Mouse (Mus musculus): ENCODE measurements around the gene Stk10. TPM values are rescaled to one million over a fixed set of nuclear protein-coding genes. Genes with fewer than 3 reads are reported as not detected.
A peak's percentile ranks its signal among the peaks of the same experiment; 100 is the strongest.
"Not testable (repeated sequence)": the region's sequence is repeated elsewhere in the genome, so short reads cannot be mapped to it uniquely, and the experiment has no call there.

Gene Stk10
- polyA plus RNA-seq, 1 experiment from 2014 or later = 1.6 TPM

- H3K4me3 ChIP-seq (ENCODE audit: low read depth, low read length) = no peak overlapping the region
- no peaks in the 10 kb centered on the region for H3K36me3 ChIP-seq (ENCODE audit: control insufficient read depth, insufficient read depth, low read length)
- no peaks in the 10 kb centered on the region for H3K9me3 ChIP-seq (replicated peaks; ENCODE audit: control insufficient read depth, low read length)
- no peak overlapping the region for H3K9ac ChIP-seq (ENCODE audit: low read depth, low read length)
- ATAC-seq (replicated peaks; ENCODE audit: insufficient number of reproducible peaks, low FRiP score, low TSS enrichment) = no peak
- H3K4me2 ChIP-seq = no peak overlapping the region
- 79% methylated on average over 1 of the region's 1 CpGs for WGBS (ENCODE audit: insufficient replicate concordance)
- peaks cover 30% of the 10 kb centered on the region for H3K4me1 ChIP-seq (ENCODE audit: control insufficient read depth, insufficient read depth, low read length)
- H3K27ac ChIP-seq (ENCODE audit: low read depth, low read length) = no peak overlapping the region
- no peaks in the 10 kb centered on the region for H3K27me3 ChIP-seq (ENCODE audit: control insufficient read depth, insufficient read depth, low read length)
These were observed 84.9 kb downstream of the Stk10 start for GRCm38 (mm10) chr11:32618036-32618435.

- not testable (repeated sequence) for H3K9ac ChIP-seq (ENCODE audit: low read depth, low read length); H3K4me2 ChIP-seq; H3K4me3 ChIP-seq (ENCODE audit: low read depth, low read length); H3K36me3 ChIP-seq (ENCODE audit: control insufficient read depth, insufficient read depth, low read length); H3K9me3 ChIP-seq (replicated peaks; ENCODE audit: control insufficient read depth, low read length); H3K27me3 ChIP-seq (ENCODE audit: control insufficient read depth, insufficient read depth, low read length); ATAC-seq (replicated peaks; ENCODE audit: insufficient number of reproducible peaks, low FRiP score, low TSS enrichment)
- Histone ChIP-seq H3K27ac (ENCODE audit: low read depth, low read length) (peak overlapping the region; percentile 91), H3K4me1 (ENCODE audit: control insufficient read depth, insufficient read depth, low read length) (peaks cover 30% of the 10 kb centered on the region)
- WGBS (ENCODE audit: insufficient replicate concordance) = 83% methylated on average over 5 of the region's 5 CpGs
These were observed 85.5 kb downstream of the Stk10 start for GRCm38 (mm10) chr11:32618641-32619040.

GRCm38 (mm10) chr11:32619257-32619816 lies 86.2 kb downstream of the Stk10 start:
- Histone ChIP-seq H3K4me3 (ENCODE audit: low read depth, low read length) (no peak overlapping the region), H3K27ac (ENCODE audit: low read depth, low read length) (peak overlapping the region; percentile 91), H3K4me1 (ENCODE audit: control insufficient read depth, insufficient read depth, low read length) (peaks cover 30% of the 10 kb centered on the region), H3K36me3 (ENCODE audit: control insufficient read depth, insufficient read depth, low read length) (no peaks in the 10 kb centered on the region), H3K27me3 (ENCODE audit: control insufficient read depth, insufficient read depth, low read length) (no peaks in the 10 kb centered on the region), H3K9me3 (replicated peaks; ENCODE audit: control insufficient read depth, low read length) (no peaks in the 10 kb centered on the region), H3K4me2 (peak overlapping the region; percentile 29), H3K9ac (ENCODE audit: low read depth, low read length) (peak overlapping the region; percentile 50; the same call in 1 of the 2 replicates)
- ATAC-seq (replicated peaks; ENCODE audit: insufficient number of reproducible peaks, low FRiP score, low TSS enrichment) = peak; percentile 65
- WGBS (ENCODE audit: insufficient replicate concordance) = 23% methylated on average over 8 of the region's 8 CpGs

- no peaks in the 10 kb centered on the region for H3K9me3 ChIP-seq (replicated peaks; ENCODE audit: control insufficient read depth, low read length)
- WGBS (ENCODE audit: insufficient replicate concordance) = 81% methylated on average over 6 of the region's 6 CpGs
- H3K4me1 ChIP-seq (ENCODE audit: control insufficient read depth, insufficient read depth, low read length) = peaks cover 30% of the 10 kb centered on the region
- no peak overlapping the region for H3K4me2 ChIP-seq
- no peak for ATAC-seq (replicated peaks; ENCODE audit: insufficient number of reproducible peaks, low FRiP score, low TSS enrichment)
- H3K27me3 ChIP-seq (ENCODE audit: control insufficient read depth, insufficient read depth, low read length) = no peaks in the 10 kb centered on the region
- peak overlapping the region; percentile 91 for H3K27ac ChIP-seq (ENCODE audit: low read depth, low read length)
- no peaks in the 10 kb centered on the region for H3K36me3 ChIP-seq (ENCODE audit: control insufficient read depth, insufficient read depth, low read length)
- no peak overlapping the region for H3K4me3 ChIP-seq (ENCODE audit: low read depth, low read length)
- no peak overlapping the region for H3K9ac ChIP-seq (ENCODE audit: low read depth, low read length)
These were observed 86.9 kb downstream of the Stk10 start for GRCm38 (mm10) chr11:32619866-32620456.

GRCm38 (mm10) chr11:32621831-32622478 lies 88.8 kb downstream of the Stk10 start:
- Histone ChIP-seq H3K27ac (ENCODE audit: low read depth, low read length) (no peak overlapping the region), H3K9me3 (replicated peaks; ENCODE audit: control insufficient read depth, low read length) (no peaks in the 10 kb centered on the region), H3K9ac (ENCODE audit: low read depth, low read length) (no peak overlapping the region), H3K4me2 (no peak overlapping the region), H3K4me1 (ENCODE audit: control insufficient read depth, insufficient read depth, low read length) (peaks cover 25% of the 10 kb centered on the region), H3K36me3 (ENCODE audit: control insufficient read depth, insufficient read depth, low read length) (no peaks in the 10 kb centered on the region), H3K27me3 (ENCODE audit: control insufficient read depth, insufficient read depth, low read length) (no peaks in the 10 kb centered on the region), H3K4me3 (ENCODE audit: low read depth, low read length) (no peak overlapping the region)
- WGBS (ENCODE audit: insufficient replicate concordance) = 69% methylated on average over 12 of the region's 12 CpGs
- no peak for ATAC-seq (replicated peaks; ENCODE audit: insufficient number of reproducible peaks, low FRiP score, low TSS enrichment)

GRCm38 (mm10) chr11:32622479-32623190 lies 89.5 kb downstream of the Stk10 start:
- Histone ChIP-seq H3K27me3 (ENCODE audit: control insufficient read depth, insufficient read depth, low read length) (no peaks in the 10 kb centered on the region), H3K4me1 (ENCODE audit: control insufficient read depth, insufficient read depth, low read length) (peaks cover 25% of the 10 kb centered on the region), H3K4me2 (no peak overlapping the region), H3K27ac (ENCODE audit: low read depth, low read length) (no peak overlapping the region), H3K9ac (ENCODE audit: low read depth, low read length) (no peak overlapping the region), H3K36me3 (ENCODE audit: control insufficient read depth, insufficient read depth, low read length) (no peaks in the 10 kb centered on the region), H3K9me3 (replicated peaks; ENCODE audit: control insufficient read depth, low read length) (no peaks in the 10 kb centered on the region), H3K4me3 (ENCODE audit: low read depth, low read length) (no peak overlapping the region)
- 84% methylated on average over 13 of the region's 13 CpGs for WGBS (ENCODE audit: insufficient replicate concordance)
- no peak for ATAC-seq (replicated peaks; ENCODE audit: insufficient number of reproducible peaks, low FRiP score, low TSS enrichment)

GRCm38 (mm10) chr11:32623236-32623635 lies 90.1 kb downstream of the Stk10 start:
- no peak for ATAC-seq (replicated peaks; ENCODE audit: insufficient number of reproducible peaks, low FRiP score, low TSS enrichment)
- Histone ChIP-seq H3K4me1 (ENCODE audit: control insufficient read depth, insufficient read depth, low read length) (peaks cover 21% of the 10 kb centered on the region), H3K36me3 (ENCODE audit: control insufficient read depth, insufficient read depth, low read length) (no peaks in the 10 kb centered on the region), H3K27ac (ENCODE audit: low read depth, low read length) (no peak overlapping the region), H3K4me2 (no peak overlapping the region), H3K9ac (ENCODE audit: low read depth, low read length) (0 out of 2 replicates have a peak overlapping the region, but pooled peaks have one; percentile 3), H3K9me3 (replicated peaks; ENCODE audit: control insufficient read depth, low read length) (no peaks in the 10 kb centered on the region), H3K4me3 (ENCODE audit: low read depth, low read length) (no peak overlapping the region), H3K27me3 (ENCODE audit: control insufficient read depth, insufficient read depth, low read length) (no peaks in the 10 kb centered on the region)
- WGBS (ENCODE audit: insufficient replicate concordance) = 84% methylated on average over 5 of the region's 5 CpGs

- Histone ChIP-seq H3K4me2 (no peak overlapping the region), H3K9ac (ENCODE audit: low read depth, low read length) (no peak overlapping the region), H3K36me3 (ENCODE audit: control insufficient read depth, insufficient read depth, low read length) (no peaks in the 10 kb centered on the region), H3K27me3 (ENCODE audit: control insufficient read depth, insufficient read depth, low read length) (no peaks in the 10 kb centered on the region), H3K4me1 (ENCODE audit: control insufficient read depth, insufficient read depth, low read length) (peaks cover 16% of the 10 kb centered on the region), H3K27ac (ENCODE audit: low read depth, low read length) (no peak overlapping the region), H3K4me3 (ENCODE audit: low read depth, low read length) (no peak overlapping the region), H3K9me3 (replicated peaks; ENCODE audit: control insufficient read depth, low read length) (no peaks in the 10 kb centered on the region)
- WGBS (ENCODE audit: insufficient replicate concordance) = 80% methylated on average over 6 of the region's 6 CpGs
- ATAC-seq (replicated peaks; ENCODE audit: insufficient number of reproducible peaks, low FRiP score, low TSS enrichment) = no peak
These were observed 90.8 kb downstream of the Stk10 start for GRCm38 (mm10) chr11:32623912-32624311.
